ENCODE assay signal across 13 mouse cellular contexts in the genomic region with DNA sequence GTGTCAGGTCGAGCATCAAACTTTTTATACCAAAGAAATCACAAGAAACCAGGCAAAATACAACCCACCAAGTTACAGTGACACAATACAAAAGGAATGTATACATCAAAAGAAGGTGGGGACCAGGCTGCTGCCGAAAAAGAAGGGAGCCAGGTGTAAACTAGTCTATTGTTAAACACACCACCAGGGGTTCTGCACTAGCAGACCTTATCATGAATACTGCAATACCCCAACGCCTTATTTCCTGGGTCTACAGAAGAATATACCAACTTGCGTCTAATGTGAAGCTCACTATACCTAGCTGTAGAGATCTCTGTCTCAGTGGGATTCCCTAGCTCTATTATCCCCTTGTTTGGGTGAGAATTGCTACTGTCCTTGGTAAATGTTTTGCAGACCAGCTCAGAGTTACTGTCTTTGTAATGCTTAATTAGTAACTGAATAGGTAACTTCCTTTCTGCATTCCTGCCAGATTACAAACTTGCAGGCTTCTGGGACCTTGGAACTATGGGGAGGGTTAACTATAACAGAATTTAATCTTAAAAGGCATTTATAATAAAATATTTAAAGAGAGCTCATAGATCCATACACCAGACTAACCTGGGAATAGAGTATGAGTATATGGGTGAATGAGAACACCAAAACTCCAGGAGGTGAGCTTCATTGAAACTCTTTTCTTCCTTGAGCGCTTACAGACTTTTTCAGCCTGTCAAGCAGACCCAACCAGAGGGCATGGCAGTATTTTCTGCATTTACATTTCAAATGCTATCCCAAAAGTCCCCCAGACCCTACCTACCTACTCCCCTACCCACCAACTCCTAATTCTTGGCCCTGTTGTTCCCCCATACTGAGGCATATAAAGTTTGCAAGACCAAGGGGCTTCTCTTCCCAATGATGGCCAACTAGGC.
"Had no signal": no experiment of that assay in that cellular context is flagged by ENCODE, and none has a peak within 500 bp of the region (broad histone marks: within the 10 kb centered on the region; RNA-seq: fewer than 3 reads in every experiment).

No protein-coding gene starts in this region.

- H3K4me2 ChIP-seq: limb, embryonic 13.5 days; midbrain, embryonic 13.5 days; neural tube, embryonic 15.5 days had no signal

- H3K4me3 ChIP-seq: limb, embryonic 13.5 days; midbrain, embryonic 13.5 days; myocyte; neural tube, embryonic 15.5 days had no signal

- H3K9me3 ChIP-seq: limb, embryonic 13.5 days; midbrain, embryonic 13.5 days; neural tube, embryonic 15.5 days had no signal

- H3K27me3 ChIP-seq: limb, embryonic 13.5 days; midbrain, embryonic 13.5 days; neural tube, embryonic 15.5 days had no signal

- DNase-seq: layer of hippocampus, adult 9-11 months; layer of hippocampus, postnatal 36 days; lung, adult 18-20 months; right cerebral cortex, adult 18-20 months; spleen, adult 18-20 months; thymus, adult 18-20 months; thymus, postnatal 14 days had no signal

- H3K9ac ChIP-seq: limb, embryonic 13.5 days; liver, embryonic 14.5 days; midbrain, embryonic 13.5 days; neural tube, embryonic 15.5 days had no signal

- H3K4me1 ChIP-seq: limb, embryonic 13.5 days; midbrain, embryonic 13.5 days; neural tube, embryonic 15.5 days had no signal

- ATAC-seq: intestine, embryonic 16.5 days; midbrain, embryonic 13.5 days had no signal

- H3K27ac ChIP-seq: limb, embryonic 13.5 days; liver, embryonic 14.5 days; midbrain, embryonic 13.5 days; neural tube, embryonic 15.5 days had no signal

- H3K36me3 ChIP-seq: limb, embryonic 13.5 days; midbrain, embryonic 13.5 days; neural tube, embryonic 15.5 days had no signal
